Mouse (Mus musculus): Measurements from ENCODE around the gene Ints3.

- no peak for TF ChIP-seq CTCF (IDR thresholded peaks at IDR 0.05; ENCODE audit: low read depth, low read length)
- TF ChIP-seq POLR2A (IDR thresholded peaks at IDR 0.05; ENCODE audit: extremely low read depth, insufficient read depth, low read length) = no peak
Observed at GRCm38 (mm10) chr3:90375562-90376246, 57.7 kb downstream of the Ints3 start.

Measured in liver, adult 2 months (tissue).